Mouse (Mus musculus): ENCODE results near the gene Apol7a. TPM values are rescaled to one million over a fixed set of nuclear protein-coding genes. Genes with fewer than 3 reads are reported as not detected.

Gene Apol7a
- polyA plus RNA-seq, 1 experiment from 2014 or later = not detected

GRCm38 (mm10) chr15:77382271-77382850, 16.5 kb downstream of the Apol7a start:
- WGBS = 69% methylated on average over 11 of the region's 11 CpGs
- no peak overlapping the region for H3K4me2 ChIP-seq
- ATAC-seq (replicated peaks; ENCODE audit: low FRiP score) = no peak; the same call in 1 of the 2 replicates
- no peaks in the 10 kb centered on the region for H3K4me1 ChIP-seq (replicated peaks; ENCODE audit: control insufficient read depth, insufficient read depth, low read length)
- H3K9ac ChIP-seq (ENCODE audit: low read depth, low read length) = no peak overlapping the region
- H3K9me3 ChIP-seq (ENCODE audit: control insufficient read depth, low read length) = no peaks in the 10 kb centered on the region
- no peak for DNase-seq (ENCODE audit: low spot score)
- H3K27ac ChIP-seq (ENCODE audit: low read depth, low read length) = no peak overlapping the region
- no peaks in the 10 kb centered on the region for H3K36me3 ChIP-seq (ENCODE audit: control insufficient read depth, insufficient read depth, low read length)
- no peak overlapping the region for H3K4me3 ChIP-seq (ENCODE audit: low read depth, low read length)
- H3K27me3 ChIP-seq (replicated peaks; ENCODE audit: control insufficient read depth, insufficient read depth, low read length) = no peaks in the 10 kb centered on the region

GRCm38 (mm10) chr15:77381481-77381880, 17.4 kb downstream of the Apol7a start:
- Histone ChIP-seq H3K27me3 (replicated peaks; ENCODE audit: control insufficient read depth, insufficient read depth, low read length) (no peaks in the 10 kb centered on the region), H3K4me1 (replicated peaks; ENCODE audit: control insufficient read depth, insufficient read depth, low read length) (no peaks in the 10 kb centered on the region), H3K36me3 (ENCODE audit: control insufficient read depth, insufficient read depth, low read length) (no peaks in the 10 kb centered on the region), H3K4me3 (ENCODE audit: low read depth, low read length) (no peak overlapping the region), H3K27ac (ENCODE audit: low read depth, low read length) (no peak overlapping the region), H3K4me2 (no peak overlapping the region), H3K9me3 (ENCODE audit: control insufficient read depth, low read length) (no peaks in the 10 kb centered on the region), H3K9ac (ENCODE audit: low read depth, low read length) (no peak overlapping the region)
- DNase-seq (ENCODE audit: low spot score) (no peak), ATAC-seq (replicated peaks; ENCODE audit: low FRiP score) (no peak)
- 76% methylated on average over 6 of the region's 6 CpGs for WGBS

- no peaks in the 10 kb centered on the region for H3K9me3 ChIP-seq (ENCODE audit: control insufficient read depth, low read length)
- ATAC-seq (replicated peaks; ENCODE audit: low FRiP score) (no peak), DNase-seq (ENCODE audit: low spot score) (no peak)
- H3K9ac ChIP-seq (ENCODE audit: low read depth, low read length) = no peak overlapping the region
- WGBS = 41% methylated on average over 4 of the region's 4 CpGs
- no peak overlapping the region for H3K4me3 ChIP-seq (ENCODE audit: low read depth, low read length)
- no peaks in the 10 kb centered on the region for H3K4me1 ChIP-seq (replicated peaks; ENCODE audit: control insufficient read depth, insufficient read depth, low read length)
- H3K27ac ChIP-seq (ENCODE audit: low read depth, low read length) = no peak overlapping the region
- H3K27me3 ChIP-seq (replicated peaks; ENCODE audit: control insufficient read depth, insufficient read depth, low read length) = no peaks in the 10 kb centered on the region
- H3K4me2 ChIP-seq = no peak overlapping the region
- H3K36me3 ChIP-seq (ENCODE audit: control insufficient read depth, insufficient read depth, low read length) = no peaks in the 10 kb centered on the region
These were observed 19.0 kb downstream of the Apol7a start for GRCm38 (mm10) chr15:77379921-77380320.

DNA sequence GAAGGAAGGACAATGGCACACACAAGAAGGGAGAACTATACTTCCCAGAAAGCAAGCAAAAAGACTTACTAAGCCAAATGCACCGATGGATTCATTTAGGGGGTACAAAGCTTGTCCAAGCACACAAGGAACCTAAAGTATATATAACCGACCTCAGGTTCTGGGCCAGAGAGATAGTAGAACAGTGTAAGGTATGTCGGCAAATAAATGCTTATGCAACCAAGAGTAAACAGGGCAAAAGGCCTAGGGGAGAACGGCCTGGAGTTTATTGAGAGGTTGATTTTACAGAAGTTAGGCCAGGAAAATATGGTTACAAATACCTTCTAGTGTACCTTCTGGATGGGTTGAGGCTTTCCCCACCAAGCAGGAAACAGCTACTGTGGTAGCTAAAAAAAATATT, 21.5 kb downstream of the Apol7a start:
- H3K4me2 ChIP-seq = no peak overlapping the region
- DNase-seq (ENCODE audit: low spot score) = no peak
- no peak for ATAC-seq (replicated peaks; ENCODE audit: low FRiP score)
- H3K4me1 ChIP-seq (replicated peaks; ENCODE audit: control insufficient read depth, insufficient read depth, low read length) = no peaks in the 10 kb centered on the region
- no peaks in the 10 kb centered on the region; the same call in 1 of the 2 replicates for H3K27me3 ChIP-seq (replicated peaks; ENCODE audit: control insufficient read depth, insufficient read depth, low read length)
- H3K36me3 ChIP-seq (ENCODE audit: control insufficient read depth, insufficient read depth, low read length) = no peaks in the 10 kb centered on the region
- no peak overlapping the region for H3K4me3 ChIP-seq (ENCODE audit: low read depth, low read length)
- H3K27ac ChIP-seq (ENCODE audit: low read depth, low read length) = no peak overlapping the region
- H3K9ac ChIP-seq (ENCODE audit: low read depth, low read length) = no peak overlapping the region
- H3K9me3 ChIP-seq (ENCODE audit: control insufficient read depth, low read length) = no peaks in the 10 kb centered on the region
- WGBS = 70% methylated on average over 4 of the region's 4 CpGs

DNA sequence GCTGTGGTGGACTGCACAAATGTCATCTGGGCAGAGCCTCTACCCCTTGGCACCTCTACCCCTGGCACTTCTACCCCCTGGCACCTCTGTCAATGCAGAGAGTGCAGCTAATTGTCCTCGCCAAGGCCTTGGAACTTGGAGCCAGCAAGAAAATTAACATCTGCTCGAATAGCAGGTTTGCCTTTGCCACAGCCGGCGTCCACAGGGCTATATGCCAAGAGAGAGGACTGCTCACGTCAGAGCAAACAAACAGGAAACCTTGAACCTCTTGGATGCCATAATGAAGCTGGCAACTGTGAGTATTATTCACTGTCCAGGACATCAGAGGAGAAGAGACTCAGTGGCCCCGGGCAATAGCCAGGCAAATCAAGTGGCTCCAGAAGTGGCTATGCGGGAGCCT, 22.0 kb downstream of the Apol7a start:
- Histone ChIP-seq H3K9ac (ENCODE audit: low read depth, low read length) (no peak overlapping the region), H3K4me2 (no peak overlapping the region), H3K36me3 (ENCODE audit: control insufficient read depth, insufficient read depth, low read length) (no peaks in the 10 kb centered on the region), H3K4me1 (replicated peaks; ENCODE audit: control insufficient read depth, insufficient read depth, low read length) (no peaks in the 10 kb centered on the region), H3K9me3 (ENCODE audit: control insufficient read depth, low read length) (no peaks in the 10 kb centered on the region), H3K4me3 (ENCODE audit: low read depth, low read length) (no peak overlapping the region), H3K27ac (ENCODE audit: low read depth, low read length) (no peak overlapping the region), H3K27me3 (replicated peaks; ENCODE audit: control insufficient read depth, insufficient read depth, low read length) (no peaks in the 10 kb centered on the region; the same call in 1 of the 2 replicates)
- no peak for ATAC-seq (replicated peaks; ENCODE audit: low FRiP score)
- DNase-seq (ENCODE audit: low spot score) = no peak
- 77% methylated on average over 7 of the region's 7 CpGs for WGBS

DNA sequence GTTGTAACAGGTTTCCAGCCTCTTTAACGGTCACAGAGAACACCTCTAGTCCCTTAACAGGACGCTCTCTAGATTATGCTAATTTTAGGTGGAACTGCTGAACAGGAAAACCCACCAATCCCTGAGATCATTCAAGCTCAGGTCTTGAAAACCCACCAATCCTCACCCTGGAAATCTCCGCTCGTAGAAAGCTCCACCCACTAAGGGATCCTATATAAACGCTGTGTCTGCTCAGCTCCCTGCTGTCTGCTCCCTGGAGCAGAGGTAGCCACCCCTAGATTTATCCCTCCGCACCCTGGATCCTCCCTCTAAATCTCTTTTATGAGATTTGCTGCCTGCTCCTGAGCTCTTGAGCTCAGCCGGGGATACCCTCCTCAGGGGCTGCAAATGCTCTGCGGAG, 28.3 kb downstream of the Apol7a start:
- 88% methylated on average over 8 of the region's 8 CpGs for WGBS
- Histone ChIP-seq H3K9ac (ENCODE audit: low read depth, low read length) (no peak overlapping the region), H3K27me3 (replicated peaks; ENCODE audit: control insufficient read depth, insufficient read depth, low read length) (peaks cover 9% of the 10 kb centered on the region), H3K36me3 (ENCODE audit: control insufficient read depth, insufficient read depth, low read length) (no peaks in the 10 kb centered on the region), H3K4me2 (no peak overlapping the region), H3K9me3 (ENCODE audit: control insufficient read depth, low read length) (no peaks in the 10 kb centered on the region), H3K4me1 (replicated peaks; ENCODE audit: control insufficient read depth, insufficient read depth, low read length) (0 out of 2 replicates have a peak, but pooled peaks cover 3% of the 10 kb centered on the region), H3K4me3 (ENCODE audit: low read depth, low read length) (no peak overlapping the region), H3K27ac (ENCODE audit: low read depth, low read length) (no peak overlapping the region)
- ATAC-seq (replicated peaks; ENCODE audit: low FRiP score) = no peak
- no peak for DNase-seq (ENCODE audit: low spot score)

DNA sequence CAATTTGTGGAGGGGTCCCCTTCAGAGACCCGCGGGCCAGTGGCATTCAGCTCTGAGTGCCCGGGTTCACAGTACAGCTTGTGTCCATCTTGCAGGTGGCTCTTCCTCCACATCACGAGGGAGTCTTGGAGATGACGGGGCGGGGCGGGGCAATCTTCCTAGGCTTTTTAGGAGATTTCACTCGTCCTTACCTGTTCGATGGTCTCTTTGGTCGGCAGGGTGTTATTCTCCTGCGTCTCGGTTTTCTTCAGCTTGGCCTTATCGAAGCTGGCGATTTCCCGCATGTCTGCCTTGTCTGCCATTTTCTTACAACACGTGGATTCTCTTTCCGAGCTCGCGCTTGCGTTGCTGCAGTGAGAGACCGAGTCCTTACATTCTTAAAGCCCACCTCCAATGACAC, 28.9 kb downstream of the Apol7a start:
- H3K4me2 ChIP-seq = no peak overlapping the region
- no peaks in the 10 kb centered on the region for H3K9me3 ChIP-seq (ENCODE audit: control insufficient read depth, low read length)
- peaks cover 9% of the 10 kb centered on the region for H3K27me3 ChIP-seq (replicated peaks; ENCODE audit: control insufficient read depth, insufficient read depth, low read length)
- H3K4me1 ChIP-seq (replicated peaks; ENCODE audit: control insufficient read depth, insufficient read depth, low read length) = 0 out of 2 replicates have a peak, but pooled peaks cover 3% of the 10 kb centered on the region
- no peak for ATAC-seq (replicated peaks; ENCODE audit: low FRiP score)
- no peak overlapping the region for H3K4me3 ChIP-seq (ENCODE audit: low read depth, low read length)
- no peak overlapping the region for H3K9ac ChIP-seq (ENCODE audit: low read depth, low read length)
- no peak for DNase-seq (ENCODE audit: low spot score)
- 89% methylated on average over 21 of the region's 21 CpGs for WGBS
- no peak overlapping the region for H3K27ac ChIP-seq (ENCODE audit: low read depth, low read length)
- H3K36me3 ChIP-seq (ENCODE audit: control insufficient read depth, insufficient read depth, low read length) = no peaks in the 10 kb centered on the region

DNA sequence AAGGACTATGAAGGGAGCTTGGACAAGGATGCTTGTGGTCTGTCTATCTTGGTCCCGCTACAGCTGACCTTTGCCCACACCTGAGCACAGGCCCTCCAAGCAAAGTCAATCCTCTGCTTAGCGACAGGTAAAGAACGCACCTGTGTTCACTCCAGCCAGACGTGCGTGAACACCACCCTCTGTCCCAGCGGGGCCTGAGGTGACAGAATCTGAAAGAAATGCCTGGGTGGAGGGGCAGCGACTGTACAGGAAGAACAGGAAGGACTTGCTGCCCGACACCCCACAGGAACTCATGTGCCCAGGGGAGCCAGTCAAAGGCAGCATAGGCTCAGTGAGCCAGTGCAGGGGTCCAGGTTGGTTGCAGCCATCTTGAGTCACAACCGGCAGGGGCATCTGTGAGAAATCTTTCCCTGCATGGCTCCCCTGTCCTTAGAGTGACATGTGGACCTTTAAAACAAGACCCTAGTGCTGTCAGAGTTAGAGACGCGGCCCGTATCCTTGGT, 30.0 kb downstream of the Apol7a start:
- H3K4me1 ChIP-seq (replicated peaks; ENCODE audit: control insufficient read depth, insufficient read depth, low read length) = 0 out of 2 replicates have a peak, but pooled peaks cover 3% of the 10 kb centered on the region
- no peak overlapping the region for H3K9ac ChIP-seq (ENCODE audit: low read depth, low read length)
- WGBS = 80% methylated on average over 12 of the region's 12 CpGs
- no peaks in the 10 kb centered on the region for H3K9me3 ChIP-seq (ENCODE audit: control insufficient read depth, low read length)
- peaks cover 9% of the 10 kb centered on the region for H3K27me3 ChIP-seq (replicated peaks; ENCODE audit: control insufficient read depth, insufficient read depth, low read length)
- no peak overlapping the region for H3K27ac ChIP-seq (ENCODE audit: low read depth, low read length)
- DNase-seq (ENCODE audit: low spot score) = no peak
- H3K4me3 ChIP-seq (ENCODE audit: low read depth, low read length) = no peak overlapping the region
- no peaks in the 10 kb centered on the region for H3K36me3 ChIP-seq (ENCODE audit: control insufficient read depth, insufficient read depth, low read length)
- no peak overlapping the region for H3K4me2 ChIP-seq
- ATAC-seq (replicated peaks; ENCODE audit: low FRiP score) = no peak

DNA sequence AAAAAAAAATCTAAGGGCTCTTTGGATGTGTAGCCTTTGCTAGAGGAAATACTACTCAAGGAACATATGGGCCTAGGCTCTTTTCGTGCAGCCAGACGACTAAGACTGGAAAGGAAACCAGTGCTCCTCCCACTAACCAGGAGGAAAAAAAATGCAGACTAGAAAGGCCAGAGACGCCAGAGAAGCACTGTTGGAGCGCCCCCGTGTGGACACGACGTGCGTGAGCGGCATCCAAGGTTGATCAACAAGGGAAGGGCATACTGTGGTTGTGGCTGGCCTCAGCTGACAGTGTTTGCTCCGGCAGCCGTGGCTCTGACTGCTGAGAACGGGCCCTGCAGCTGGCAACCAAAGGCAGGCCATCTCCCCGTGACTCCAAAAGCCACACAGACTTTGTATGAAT, 30.8 kb downstream of the Apol7a start:
- ATAC-seq (replicated peaks; ENCODE audit: low FRiP score) = peak; percentile 58; the same call in 1 of the 2 replicates
- H3K4me1 ChIP-seq (replicated peaks; ENCODE audit: control insufficient read depth, insufficient read depth, low read length) = 0 out of 2 replicates have a peak, but pooled peaks cover 3% of the 10 kb centered on the region
- peak; percentile 85 for DNase-seq (ENCODE audit: low spot score)
- WGBS = under 1% methylated on average over 13 of the region's 13 CpGs
- H3K4me2 ChIP-seq = peak overlapping the region; percentile 39
- no peak overlapping the region for H3K9ac ChIP-seq (ENCODE audit: low read depth, low read length)
- H3K27me3 ChIP-seq (replicated peaks; ENCODE audit: control insufficient read depth, insufficient read depth, low read length) = peaks cover 9% of the 10 kb centered on the region
- H3K4me3 ChIP-seq (ENCODE audit: low read depth, low read length) = no peak overlapping the region
- no peaks in the 10 kb centered on the region for H3K9me3 ChIP-seq (ENCODE audit: control insufficient read depth, low read length)
- H3K36me3 ChIP-seq (ENCODE audit: control insufficient read depth, insufficient read depth, low read length) = no peaks in the 10 kb centered on the region
- H3K27ac ChIP-seq (ENCODE audit: low read depth, low read length) = no peak overlapping the region

Data from liver, embryonic 11.5 days (tissue).